Comparison of ENCODE assay signal across 9 mouse cellular contexts in the genomic region with DNA sequence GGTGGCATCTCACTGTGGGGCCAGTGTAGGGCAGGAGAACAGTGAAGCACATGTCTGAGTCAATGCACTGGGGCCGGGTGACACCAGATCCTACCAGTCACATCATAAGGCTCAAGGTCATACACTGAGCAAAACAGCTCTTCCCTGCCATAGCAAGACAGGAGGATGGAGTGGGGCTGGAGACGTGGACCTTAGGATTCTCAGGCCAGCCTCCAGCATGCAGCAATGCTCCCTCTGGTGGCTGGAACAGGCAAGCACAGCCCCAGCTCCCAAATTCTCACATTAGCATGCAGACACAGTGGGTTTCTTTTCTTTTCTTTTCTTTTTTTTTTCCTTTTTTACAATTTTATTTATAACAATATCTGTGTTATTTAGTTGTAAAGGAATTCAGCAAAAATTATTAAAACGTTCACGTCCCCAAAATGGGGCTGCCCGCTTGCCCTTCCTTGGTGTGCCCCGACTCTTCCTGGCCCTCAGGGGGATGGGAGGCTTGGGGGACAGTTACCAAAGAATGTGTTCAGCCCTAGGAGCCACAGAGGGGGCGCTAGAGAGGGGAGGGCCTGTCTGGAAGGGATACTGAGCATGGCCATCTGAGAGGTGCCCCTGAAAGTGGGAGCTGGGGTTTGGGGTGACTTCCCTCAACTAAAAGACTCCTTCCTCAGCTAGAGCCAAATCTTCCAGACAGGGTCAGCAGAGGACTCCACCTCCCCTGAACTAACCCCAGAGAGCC. TPM values are rescaled to one million over a fixed set of nuclear protein-coding genes. Genes with fewer than 3 reads are reported as not detected.
DNase-seq lines count a peak whose midpoint lies in the region; ATAC-seq and TF ChIP-seq lines count a peak whose summit lies in the region.
"Had no signal": no experiment of that assay in that cellular context is flagged by ENCODE, and none has a peak within 500 bp of the region (broad histone marks: within the 10 kb centered on the region; RNA-seq: fewer than 3 reads in every experiment).

No protein-coding gene starts in this region.

- peak; percentile 34; the same call in 1 of the 2 replicates for ATAC-seq in G1E (ENCODE audit: extremely low read depth, insufficient number of reproducible peaks, low FRiP score, poor library complexity, severe bottlenecking)
- peak; percentile 41; the same call in 1 of the 2 replicates for ATAC-seq in cerebellum, adult (ENCODE audit: insufficient number of reproducible peaks, low FRiP score, low TSS enrichment)
- peak; percentile 47 for ATAC-seq in forebrain, embryonic 14.5 days
- no peak for ATAC-seq in hindbrain, embryonic 13.5 days (ENCODE audit: low FRiP score)
- peak; percentile 81 for ATAC-seq in megakaryocyte progenitor cell, adult 5-6 weeks (replicated peaks; ENCODE audit: poor library complexity)

- H3K9me3 ChIP-seq in G1E (replicated peaks), result no peaks in the 10 kb centered on the region
- no peaks in the 10 kb centered on the region for H3K9me3 ChIP-seq in forebrain, embryonic 14.5 days (replicated peaks; ENCODE audit: control insufficient read depth, low read length)
- no peaks in the 10 kb centered on the region for H3K9me3 ChIP-seq in hindbrain, embryonic 13.5 days
- H3K9me3 ChIP-seq: heart, embryonic 15.5 days had no signal

- H3K4me2 ChIP-seq in forebrain, embryonic 14.5 days (ENCODE audit: low read length), result no peak overlapping the region
- H3K4me2 ChIP-seq in hindbrain, embryonic 13.5 days, result no peak overlapping the region
- H3K4me2 ChIP-seq: heart, embryonic 15.5 days had no signal

- no peaks in the 10 kb centered on the region for H3K36me3 ChIP-seq in G1E (replicated peaks)
- peaks cover 46% of the 10 kb centered on the region for H3K36me3 ChIP-seq in forebrain, embryonic 14.5 days (ENCODE audit: control insufficient read depth, insufficient read depth, low read length)
- peaks cover 49% of the 10 kb centered on the region for H3K36me3 ChIP-seq in hindbrain, embryonic 13.5 days

- peaks cover 46% of the 10 kb centered on the region for H3K4me1 ChIP-seq in G1E (ENCODE audit: insufficient read depth, low read depth, low read length)
- H3K4me1 ChIP-seq in forebrain, embryonic 14.5 days (ENCODE audit: control insufficient read depth, insufficient read depth, low read length), result peaks cover 31% of the 10 kb centered on the region
- peaks cover 56% of the 10 kb centered on the region for H3K4me1 ChIP-seq in hindbrain, embryonic 13.5 days (replicated peaks)

- TF ChIP-seq CTCF in G1E (IDR thresholded peaks at IDR 0.05; ENCODE audit: low read depth, low read length), result peak; percentile 99

- peaks cover 84% of the 10 kb centered on the region for H3K27me3 ChIP-seq in G1E (ENCODE audit: insufficient read depth, low read length)
- peaks cover 24% of the 10 kb centered on the region for H3K27me3 ChIP-seq in forebrain, embryonic 14.5 days (replicated peaks; ENCODE audit: control insufficient read depth, insufficient read depth, low read length)
- H3K27me3 ChIP-seq in hindbrain, embryonic 13.5 days, result peaks cover 30% of the 10 kb centered on the region

- no peak overlapping the region for H3K27ac ChIP-seq in forebrain, embryonic 14.5 days (ENCODE audit: low read depth, low read length)
- peak overlapping the region; percentile 78 for H3K27ac ChIP-seq in hindbrain, embryonic 13.5 days
- H3K27ac ChIP-seq: heart, embryonic 15.5 days had no signal

- peak; percentile 66 for DNase-seq in G1E (ENCODE audit: low spot score)
- DNase-seq in forebrain, embryonic 14.5 days (ENCODE audit: low spot score), result peak; percentile 85
- peak; percentile 76 to 81 for DNase-seq in layer of hippocampus, postnatal 36 days
- peak; percentile 87 to 88 for DNase-seq in right cerebral cortex, adult 2 months (ENCODE audit: low spot score in 2 of 2)
- DNase-seq in yolk sac, embryonic 10.5 days (ENCODE audit: low spot score), result peak; percentile 35

- WGBS in forebrain, embryonic 14.5 days, result 27% methylated on average over 7 of the region's 7 CpGs
- WGBS in hindbrain, embryonic 13.5 days, result 22% methylated on average over 7 of the region's 7 CpGs

- 0 out of 2 replicates have a peak overlapping the region, but pooled peaks have one; percentile 3 for H3K9ac ChIP-seq in forebrain, embryonic 14.5 days (ENCODE audit: low read length)
- no peak overlapping the region for H3K9ac ChIP-seq in hindbrain, embryonic 13.5 days
- H3K9ac ChIP-seq: heart, embryonic 15.5 days had no signal

- H3K4me3 ChIP-seq in G1E (ENCODE audit: low read depth, low read length), result no peak overlapping the region
- no peak overlapping the region for H3K4me3 ChIP-seq in forebrain, embryonic 14.5 days (ENCODE audit: low read depth, low read length)
- no peak overlapping the region for H3K4me3 ChIP-seq in hindbrain, embryonic 13.5 days
- H3K4me3 ChIP-seq: heart, embryonic 15.5 days had no signal

RNA-seq across cellular contexts. Expression of gene Nxph4, which starts 3.7 kb away (rescaled TPM):
- total RNA-seq in G1E (2014; fragmentation: Nextera tagmentation) (not detected in 2 replicates), G1E (2017) (0.06 and 0.11 TPM in 2 replicates)
- 0.22 and 0.40 TPM in 2 replicates for polyA plus RNA-seq in G1E (2012)
- polyA plus RNA-seq in forebrain, embryonic 14.5 days (2014; fragmentation: Nextera tagmentation; extraction: Ambion mirVana), result 32.1 and 35.4 TPM in 2 replicates
- polyA plus RNA-seq in hindbrain, embryonic 13.5 days (2015; fragmentation: Nextera tagmentation; extraction: Ambion mirVana), result 139 and 176 TPM in 2 replicates
- total RNA-seq in layer of hippocampus, postnatal 36 days (2021), result 1 to 10 TPM; 1.3 to 1.7 TPM
- total RNA-seq in megakaryocyte progenitor cell, adult 5-6 weeks (2015), result not detected in 2 replicates
- not detected in 2 replicates for total RNA-seq in megakaryocyte progenitor cell, adult 5-6 weeks (2017)

RNA-seq across cellular contexts. Expression of gene Shmt2, which starts 15.8 kb away (rescaled TPM):
- 338 and 343 TPM in 2 replicates for total RNA-seq in G1E (2014; fragmentation: Nextera tagmentation)
- 238 and 271 TPM in 2 replicates for total RNA-seq in G1E (2017)
- polyA plus RNA-seq in G1E (2012), result 622 and 702 TPM in 2 replicates
- 53.1 and 65.1 TPM in 2 replicates for polyA plus RNA-seq in forebrain, embryonic 14.5 days (2014; fragmentation: Nextera tagmentation; extraction: Ambion mirVana)
- 52.7 and 57.5 TPM in 2 replicates for polyA plus RNA-seq in hindbrain, embryonic 13.5 days (2015; fragmentation: Nextera tagmentation; extraction: Ambion mirVana)
- total RNA-seq in layer of hippocampus, postnatal 36 days (2021), result 10 to 100 TPM; 27.4 to 29.9 TPM
- total RNA-seq in megakaryocyte progenitor cell, adult 5-6 weeks (2015), result 91.3 and 92.6 TPM in 2 replicates
- total RNA-seq in megakaryocyte progenitor cell, adult 5-6 weeks (2017), result 95.8 and 100 TPM in 2 replicates

RNA-seq across cellular contexts. Expression of gene Ndufa4l2, which starts 23.3 kb away (rescaled TPM):
- total RNA-seq in G1E (2014; fragmentation: Nextera tagmentation) (976 and 1,076 TPM in 2 replicates), G1E (2017) (238 and 262 TPM in 2 replicates)
- polyA plus RNA-seq in G1E (2012), result 1,245 and 1,719 TPM in 2 replicates
- 12.5 and 17.2 TPM in 2 replicates for polyA plus RNA-seq in forebrain, embryonic 14.5 days (2014; fragmentation: Nextera tagmentation; extraction: Ambion mirVana)
- 13.4 and 15.5 TPM in 2 replicates for polyA plus RNA-seq in hindbrain, embryonic 13.5 days (2015; fragmentation: Nextera tagmentation; extraction: Ambion mirVana)
- total RNA-seq in layer of hippocampus, postnatal 36 days (2021), result 1 to 10 TPM; 3.5 to 4.8 TPM
- total RNA-seq in megakaryocyte progenitor cell, adult 5-6 weeks (2015), result not detected in 2 replicates
- total RNA-seq in megakaryocyte progenitor cell, adult 5-6 weeks (2017), result not detected in 2 replicates

RNA-seq across cellular contexts. Expression of gene Stac3, which starts 36.5 kb away (rescaled TPM):
- 1.2 TPM in 1 of 2 replicates, not detected in the other for total RNA-seq in G1E (2014; fragmentation: Nextera tagmentation)
- total RNA-seq in G1E (2017), result 0.60 and 0.93 TPM in 2 replicates
- 0.07 and 0.17 TPM in 2 replicates for polyA plus RNA-seq in G1E (2012)
- polyA plus RNA-seq in forebrain, embryonic 14.5 days (2014; fragmentation: Nextera tagmentation; extraction: Ambion mirVana), result 0.41 TPM in 1 of 2 replicates, not detected in the other
- polyA plus RNA-seq in hindbrain, embryonic 13.5 days (2015; fragmentation: Nextera tagmentation; extraction: Ambion mirVana), result 2.5 TPM in 2 replicates
- total RNA-seq in layer of hippocampus, postnatal 36 days (2021), result 1 to 10 TPM; 3.0 to 3.7 TPM
- 0.20 and 0.25 TPM in 2 replicates for total RNA-seq in megakaryocyte progenitor cell, adult 5-6 weeks (2015)
- 1.1 TPM in 1 of 2 replicates, not detected in the other for total RNA-seq in megakaryocyte progenitor cell, adult 5-6 weeks (2017)

Comparison
In these comparisons a context has a peak if more than half of its experiments do, and no peak if none do; other contexts are left out.
1. DNase-seq: peak in every context shown above with its lines; median percentile 88 in right cerebral cortex, adult 2 months; 85 in forebrain, embryonic 14.5 days; 78 in layer of hippocampus, postnatal 36 days; 66 in G1E; 35 in yolk sac, embryonic 10.5 days.
2. RNA of gene Ndufa4l2, which starts 23.3 kb away (total RNA-seq): 238 to 1,076 TPM in G1E; 3.5 to 4.8 TPM in layer of hippocampus, postnatal 36 days and not detected in megakaryocyte progenitor cell, adult 5-6 weeks; every median in the first group is over 10 times any median in the second.